Mouse (Mus musculus) hindbrain, postnatal 0 days (tissue): ENCODE measurements around the gene Tesk1. TPM values are rescaled to one million over a fixed set of nuclear protein-coding genes. Genes with fewer than 3 reads are reported as not detected.

Experiments
- ATAC-seq: fragments of 200-750 bp; cut with Nextera tagmentation; 2 replicates; pipeline ENCODE4 v1.8.0; 2017; ENCODE audit warnings: mild to moderate bottlenecking, moderate TSS enrichment, moderate library complexity
- DNase-seq: peaks from one replicate; pipeline ENCODE4 v3.0.0-alpha.2; 2015; ENCODE audit warnings: low spot score
- H3K27ac ChIP-seq: fragments of 300-500 bp; sonication (generic); 2 replicates; pipeline ENCODE4 v1.5.1; 2014; ENCODE audit warnings: mild to moderate bottlenecking
- H3K27me3 ChIP-seq: fragments of 300-500 bp; sonication (generic); 2 replicates; pipeline ENCODE4 v1.6.1; 2014; ENCODE audit warnings: low read length, mixed read lengths; ENCODE audit not compliant: insufficient read depth
- H3K36me3 ChIP-seq: fragments of 300-500 bp; sonication (generic); 2 replicates; pipeline ENCODE4 v1.6.1; 2014; ENCODE audit warnings: low read length, mixed read lengths; ENCODE audit not compliant: insufficient read depth
- H3K4me1 ChIP-seq: fragments of 300-500 bp; sonication (generic); 2 replicates; pipeline ENCODE4 v1.6.1; 2014; ENCODE audit warnings: antibody characterized with exemption, low read length, mixed read lengths; ENCODE audit not compliant: insufficient read depth
- H3K4me2 ChIP-seq: fragments of 300-500 bp; sonication (generic); 2 replicates; pipeline ENCODE4 v1.6.1; 2014; ENCODE audit warnings: low read depth, mild to moderate bottlenecking, low read length, moderate library complexity, mixed read lengths
- H3K4me3 ChIP-seq: fragments of 300-500 bp; sonication (generic); 2 replicates; pipeline ENCODE4 v1.5.1; 2014; ENCODE audit warnings: low read length
- H3K9ac ChIP-seq: fragments of 300-500 bp; sonication (generic); replicated peaks from 2 replicates; pipeline ENCODE4 v1.6.1; 2014; ENCODE audit warnings: mild to moderate bottlenecking, low read length, moderate library complexity, mixed read lengths
- H3K9me3 ChIP-seq: fragments of 300-500 bp; sonication (generic); 2 replicates; pipeline ENCODE4 v1.6.1; 2016; ENCODE audit warnings: low read length, mixed read lengths
- CTCF ChIP-seq: IDR thresholded peaks from 2 replicates; pipeline ENCODE4 v1.5.1; 2016; ENCODE audit warnings: antibody characterized with exemption, control low read depth, low read depth
- WGBS: fragments of 180-500 bp; shearing (Covaris S2); extraction: QIAGEN DNeasy Blood & Tissue Kit; methylation state at CpG from one replicate; pipeline ENCODE4 v1.1.7; 2014; 5-methylcytosine and 5-hydroxymethylcytosine counted together
- polyA plus RNA-seq: library from polyadenylated mRNA; unstranded; fragments of >200 nt; fragmentation: Nextera tagmentation; extraction: Ambion mirVana; gene quantifications from 2 replicates; pipeline ENCODE4 v1.2.1, GENCODE M21; 2015
- total RNA-seq: library from RNA; depleted of rRNA; stranded (reverse); fragments of >200 nt; gene quantifications from 2 replicates; pipeline ENCODE4 v1.2.3, GENCODE M21; 2014

Tesk1 gene
- total and polyA plus RNA-seq, 2 experiments from 2014 or later, result 17.8 to 171 TPM

- 48% methylated on average over 15 of the region's 15 CpGs for WGBS
- H3K4me2 ChIP-seq, result no peak overlapping the region
- peak overlapping the region; percentile 20; the same call in 1 of the 2 replicates for H3K27ac ChIP-seq
Measured at GRCm38 (mm10) chr4:43418973-43419656, 22.6 kb upstream of the Tesk1 start.

GRCm38 (mm10) chr4:43419801-43420281, 21.9 kb upstream of the Tesk1 start:
- H3K27me3 ChIP-seq, result no peaks in the 10 kb centered on the region
- no peak; the same call in 1 of the 2 replicates for ATAC-seq
- no peak for TF ChIP-seq CTCF
- H3K9me3 ChIP-seq, result no peaks in the 10 kb centered on the region
- no peak for DNase-seq
- WGBS, result 70% methylated on average over 9 of the region's 9 CpGs
- peak overlapping the region; percentile 20; the same call in 1 of the 2 replicates for H3K27ac ChIP-seq
- H3K36me3 ChIP-seq, result peaks cover 53% of the 10 kb centered on the region
- no peaks in the 10 kb centered on the region for H3K4me1 ChIP-seq
- H3K4me2 ChIP-seq, result no peak overlapping the region
- no peak overlapping the region for H3K4me3 ChIP-seq
- no peak overlapping the region for H3K9ac ChIP-seq

More at GRCm38 (mm10) chr4:43418973-43419656, 22.6 kb upstream of the Tesk1 start:
- H3K36me3 ChIP-seq, result peaks cover 50% of the 10 kb centered on the region
- H3K9ac ChIP-seq, result no peak overlapping the region
- H3K4me1 ChIP-seq, result no peaks in the 10 kb centered on the region
- no peak for TF ChIP-seq CTCF
- no peak overlapping the region for H3K4me3 ChIP-seq
- no peaks in the 10 kb centered on the region for H3K27me3 ChIP-seq
- H3K9me3 ChIP-seq, result no peaks in the 10 kb centered on the region
- no peak for DNase-seq
- ATAC-seq, result no peak

- H3K4me2 ChIP-seq, result no peak overlapping the region
- H3K27me3 ChIP-seq, result no peaks in the 10 kb centered on the region
- WGBS, result 6% methylated on average over 6 of the region's 6 CpGs
- DNase-seq (peak; percentile 93), ATAC-seq (peak; percentile 41)
- H3K9me3 ChIP-seq, result no peaks in the 10 kb centered on the region
- H3K9ac ChIP-seq, result no peak overlapping the region
- H3K4me3 ChIP-seq, result no peak overlapping the region
- peak; percentile 95 for TF ChIP-seq CTCF
- no peaks in the 10 kb centered on the region for H3K4me1 ChIP-seq
- H3K36me3 ChIP-seq, result peaks cover 54% of the 10 kb centered on the region
- H3K27ac ChIP-seq, result no peak overlapping the region
Measured at GRCm38 (mm10) chr4:43420305-43420704, 21.4 kb upstream of the Tesk1 start.

- Histone ChIP-seq H3K36me3 (peaks cover 54% of the 10 kb centered on the region), H3K27ac (no peak overlapping the region), H3K4me2 (no peak overlapping the region), H3K4me3 (no peak overlapping the region), H3K9me3 (no peaks in the 10 kb centered on the region), H3K9ac (no peak overlapping the region), H3K4me1 (no peaks in the 10 kb centered on the region), H3K27me3 (no peaks in the 10 kb centered on the region)
- no peak for ATAC-seq
- DNase-seq, result no peak
- TF ChIP-seq CTCF, result no peak
- WGBS, result 81% methylated on average over 28 of the region's 28 CpGs
Measured at GRCm38 (mm10) chr4:43421632-43422240, 20.0 kb upstream of the Tesk1 start.

GRCm38 (mm10) chr4:43423267-43423934, 18.3 kb upstream of the Tesk1 start:
- Histone ChIP-seq H3K9me3 (no peaks in the 10 kb centered on the region), H3K9ac (no peak overlapping the region), H3K27me3 (no peaks in the 10 kb centered on the region), H3K4me1 (no peaks in the 10 kb centered on the region), H3K36me3 (peaks cover 59% of the 10 kb centered on the region), H3K4me3 (no peak overlapping the region), H3K27ac (no peak overlapping the region), H3K4me2 (no peak overlapping the region)
- WGBS, result 91% methylated on average over 20 of the region's 20 CpGs
- DNase-seq (no peak), ATAC-seq (no peak)
- TF ChIP-seq CTCF, result no peak

GRCm38 (mm10) chr4:43424072-43424471, 17.7 kb upstream of the Tesk1 start:
- H3K27ac ChIP-seq, result no peak overlapping the region
- DNase-seq (no peak), ATAC-seq (no peak)
- 84% methylated on average over 9 of the region's 9 CpGs for WGBS
- H3K27me3 ChIP-seq, result no peaks in the 10 kb centered on the region
- no peaks in the 10 kb centered on the region for H3K4me1 ChIP-seq
- no peak for TF ChIP-seq CTCF
- no peaks in the 10 kb centered on the region for H3K9me3 ChIP-seq
- H3K9ac ChIP-seq, result no peak overlapping the region
- no peak overlapping the region for H3K4me2 ChIP-seq
- peaks cover 59% of the 10 kb centered on the region for H3K36me3 ChIP-seq
- H3K4me3 ChIP-seq, result no peak overlapping the region
